Mouse (Mus musculus): ENCODE results near the gene Derl3.
A peak's percentile ranks its signal among the peaks of the same experiment; 100 is the strongest.
"Not testable (repeated sequence)": the region's sequence is repeated elsewhere in the genome, so short reads cannot be mapped to it uniquely, and the experiment has no call there.

The Derl3 gene

GRCm38 (mm10) chr10:75893089-75893750, at the start of gene Derl3:
Gene Derl3 (plus strand): TSS chr10:75893413.
- peak; percentile 94 for DNase-seq (ENCODE audit: low read depth, low spot score)

GRCm38 (mm10) chr10:75843898-75844297, 49.3 kb upstream of the Derl3 start:
- DNase-seq (ENCODE audit: low read depth, low spot score) = not testable (repeated sequence)

DNA sequence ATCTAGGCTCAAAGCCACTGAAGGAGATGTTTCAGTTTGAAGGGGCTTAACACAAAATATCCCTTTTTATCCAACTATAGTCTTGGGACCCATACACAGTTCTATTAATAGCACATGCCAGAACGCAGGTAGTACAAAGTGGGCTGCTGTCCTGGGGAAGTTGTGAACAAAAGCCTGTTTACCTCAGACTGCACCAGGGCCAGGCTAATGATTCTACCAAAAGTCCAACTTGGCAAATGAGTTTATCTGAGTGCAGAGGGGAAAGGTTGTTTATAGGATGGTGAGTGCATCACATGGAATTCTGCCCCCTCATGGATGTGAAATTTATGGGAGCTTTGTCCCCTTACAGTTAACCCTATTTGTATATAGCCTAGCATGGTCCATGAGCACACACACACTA, 48.4 kb upstream of the Derl3 start:
- DNase-seq (ENCODE audit: low read depth, low spot score) = no peak

DNA sequence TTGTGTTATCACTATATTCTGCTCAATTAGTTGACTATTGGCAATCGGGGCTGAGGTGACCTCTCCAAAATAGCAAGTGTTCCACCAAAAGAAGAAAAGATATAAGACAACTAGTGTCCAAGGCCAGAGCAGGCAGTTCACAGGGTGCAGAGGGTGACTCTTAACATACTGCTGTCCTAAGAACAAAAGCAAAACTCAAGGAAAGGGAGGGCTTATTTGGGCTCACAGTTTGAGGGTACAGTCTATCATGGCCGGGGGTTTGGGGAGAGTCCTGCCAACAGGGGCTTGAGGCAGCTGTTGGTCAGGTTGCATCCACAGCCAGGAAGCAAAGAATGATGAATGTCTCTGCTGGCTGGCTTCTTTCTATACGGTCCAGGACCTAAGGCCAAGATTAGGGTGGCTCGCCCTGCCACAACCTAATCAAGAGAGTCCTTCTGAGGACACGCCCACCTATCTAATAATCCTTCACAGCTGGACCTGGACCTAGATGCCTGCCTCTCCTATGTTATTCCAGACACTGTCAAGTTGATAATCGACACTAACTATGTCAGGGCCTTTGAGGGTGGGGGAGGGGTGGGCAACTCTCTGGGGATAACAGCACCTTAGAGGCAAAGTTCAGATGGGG, 47.8 kb upstream of the Derl3 start:
- no peak for DNase-seq (ENCODE audit: low read depth, low spot score)

GRCm38 (mm10) chr10:75848382-75848781, 44.8 kb upstream of the Derl3 start:
- DNase-seq (ENCODE audit: low read depth, low spot score) = no peak

DNA sequence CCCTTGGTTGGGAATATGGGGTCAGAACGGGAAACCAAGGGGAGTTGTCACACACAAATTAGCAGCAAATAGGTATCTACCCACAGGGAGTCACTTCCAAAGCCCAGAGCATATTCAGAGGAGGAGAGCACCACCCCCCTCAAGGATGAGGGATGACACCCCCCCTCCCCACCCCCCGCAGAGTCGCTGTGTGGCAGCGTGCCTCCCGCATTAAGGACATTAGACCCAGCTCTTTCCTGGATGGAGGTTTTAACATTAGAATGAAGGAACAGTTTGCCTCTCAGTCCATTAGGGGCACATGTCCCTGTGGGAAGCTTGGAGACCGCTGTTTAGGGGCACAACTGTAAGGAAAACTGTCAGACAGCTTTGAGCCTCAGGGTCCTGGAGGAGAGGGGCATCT, 42.1 kb upstream of the Derl3 start:
- DNase-seq (ENCODE audit: low read depth, low spot score) = no peak

- no peak for DNase-seq (ENCODE audit: low read depth, low spot score)
These were observed 41.5 kb upstream of the Derl3 start for GRCm38 (mm10) chr10:75851681-75852080.

- no peak for DNase-seq (ENCODE audit: low read depth, low spot score)
These were observed 40.6 kb upstream of the Derl3 start for GRCm38 (mm10) chr10:75852539-75853125.

DNA sequence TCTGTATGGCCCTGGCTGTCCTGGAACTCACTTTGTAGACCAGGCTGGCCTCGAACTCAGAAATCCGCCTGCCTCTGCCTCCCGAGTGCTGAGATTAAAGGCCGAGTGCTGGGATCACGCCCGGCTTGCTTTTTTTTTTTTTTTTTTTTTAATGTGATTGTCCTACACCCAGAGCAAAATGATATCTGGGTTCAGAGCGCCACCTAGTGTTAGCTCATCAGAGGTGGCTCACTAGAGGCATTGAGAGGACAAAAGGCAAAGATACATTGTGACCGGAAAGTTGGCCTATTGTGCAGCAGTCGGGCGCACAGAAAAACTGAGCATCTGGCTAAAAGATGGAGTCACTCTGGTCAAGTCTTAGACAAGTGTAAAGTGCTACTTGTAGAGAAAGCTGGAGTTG, 39.8 kb upstream of the Derl3 start:
- peak; percentile 77 for DNase-seq (ENCODE audit: low read depth, low spot score)

- no peak for DNase-seq (ENCODE audit: low read depth, low spot score)
These were observed 39.1 kb upstream of the Derl3 start for GRCm38 (mm10) chr10:75854096-75854495.

DNA sequence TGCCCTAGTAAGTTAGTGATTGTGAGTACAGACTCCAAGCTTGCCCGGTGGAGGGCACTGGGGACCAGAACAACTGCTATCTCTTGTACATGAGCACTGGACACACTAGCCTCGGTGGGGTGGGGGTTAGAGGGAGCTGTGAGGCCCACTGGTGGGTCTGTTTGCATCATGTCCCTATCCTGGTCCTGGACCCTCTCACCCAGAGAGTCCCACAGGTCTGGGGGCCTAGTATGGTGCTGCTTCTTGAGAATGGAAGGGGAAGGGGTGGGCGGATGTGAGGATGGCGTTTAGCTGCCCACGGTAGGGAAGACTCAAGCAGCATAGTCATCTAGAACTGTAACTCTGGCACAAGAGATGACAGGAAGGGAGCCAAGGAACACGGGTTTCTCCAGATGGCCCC, 38.4 kb upstream of the Derl3 start:
- no peak for DNase-seq (ENCODE audit: low read depth, low spot score)

- DNase-seq (ENCODE audit: low read depth, low spot score) = no peak
These were observed 37.7 kb upstream of the Derl3 start for GRCm38 (mm10) chr10:75855416-75855981.

DNA sequence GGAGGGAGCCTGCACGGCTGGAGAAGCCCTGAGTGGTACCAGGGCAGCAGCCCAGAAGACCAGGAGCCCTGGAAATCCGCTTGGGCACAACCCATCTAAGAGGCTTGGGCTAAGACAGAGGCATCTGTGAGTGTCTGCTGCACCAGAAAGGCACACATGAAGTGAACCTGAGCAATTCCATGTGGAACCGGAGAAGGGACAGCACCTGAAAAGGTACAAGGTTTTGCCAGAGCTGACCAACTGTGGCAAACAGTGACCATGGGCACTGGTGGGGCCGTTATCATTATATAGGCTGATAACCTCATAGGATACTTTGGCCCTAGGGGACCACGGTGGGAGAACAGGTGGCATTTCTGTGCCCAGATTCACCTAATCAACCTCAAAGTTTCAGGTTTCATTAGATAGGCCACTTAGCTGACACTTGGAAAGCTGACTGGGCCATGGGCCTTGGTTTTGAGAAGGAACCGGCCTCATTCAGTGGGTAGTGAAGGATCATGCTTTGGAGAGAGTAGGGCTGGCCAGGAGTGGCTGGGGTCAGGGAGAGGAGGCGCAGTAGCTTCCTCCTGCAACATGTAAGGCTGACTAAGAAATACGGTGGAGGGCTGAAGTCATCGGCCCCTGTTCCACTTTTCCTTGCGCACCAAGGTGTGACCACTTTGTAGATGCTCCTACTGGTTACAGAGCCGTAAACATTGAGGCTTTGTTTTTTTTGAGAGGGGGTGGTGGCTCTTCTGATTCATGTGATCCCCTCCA, 36.9 kb upstream of the Derl3 start:
- no peak for DNase-seq (ENCODE audit: low read depth, low spot score)

GRCm38 (mm10) chr10:75856976-75857375, 36.2 kb upstream of the Derl3 start:
- DNase-seq (ENCODE audit: low read depth, low spot score) = no peak

- DNase-seq (ENCODE audit: low read depth, low spot score) = no peak
These were observed 35.6 kb upstream of the Derl3 start for GRCm38 (mm10) chr10:75857598-75857997.

- DNase-seq (ENCODE audit: low read depth, low spot score) = peak; percentile 50
These were observed 34.0 kb upstream of the Derl3 start for GRCm38 (mm10) chr10:75859107-75859746.

- peak; percentile 92 for DNase-seq (ENCODE audit: low read depth, low spot score)
These were observed 33.3 kb upstream of the Derl3 start, which contains the start of gene Mif for GRCm38 (mm10) chr10:75859786-75860470. Gene Mif (minus strand): TSS chr10:75860240.

DNA sequence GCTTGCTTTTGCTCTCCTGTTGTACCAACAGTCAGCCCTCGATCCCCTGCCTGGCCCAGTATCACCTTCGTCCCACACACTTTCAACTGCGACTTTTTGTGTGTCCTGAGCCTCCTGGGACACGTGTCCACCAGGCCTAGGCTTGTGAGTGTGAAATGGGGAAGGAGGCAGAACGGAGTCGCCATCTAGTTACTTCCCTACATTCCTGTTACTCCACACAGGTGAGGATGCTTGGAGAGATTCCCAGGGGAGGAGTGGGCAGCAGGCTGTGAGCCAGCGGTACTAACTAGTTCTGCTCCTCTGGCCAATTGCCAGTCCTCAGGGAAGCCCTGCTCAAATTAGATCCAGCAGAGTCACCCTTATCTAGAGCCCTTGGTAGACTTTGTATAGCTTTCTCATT, 32.5 kb upstream of the Derl3 start:
- DNase-seq (ENCODE audit: low read depth, low spot score) = no peak

DNA sequence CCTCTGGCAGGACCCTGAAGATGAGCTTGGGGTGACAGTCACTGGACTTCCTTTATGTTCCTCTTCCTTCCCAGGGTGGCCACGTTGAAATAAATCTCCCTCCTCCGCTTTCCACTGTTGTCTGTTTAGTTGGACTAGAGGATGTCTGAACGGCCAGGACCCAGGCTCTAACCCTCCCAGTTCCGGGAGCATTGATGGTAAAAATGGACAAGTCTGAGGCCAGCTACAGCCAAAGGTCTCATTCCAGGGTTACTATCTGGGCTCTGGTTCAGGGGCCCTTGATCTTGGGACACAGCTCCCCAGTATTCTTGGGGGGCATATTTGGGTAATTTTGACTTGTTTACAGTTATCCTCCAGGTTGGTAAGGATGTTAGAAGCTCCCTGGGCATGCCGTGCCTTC, 31.6 kb upstream of the Derl3 start:
- no peak for DNase-seq (ENCODE audit: low read depth, low spot score)

GRCm38 (mm10) chr10:75872025-75872914, 20.9 kb upstream of the Derl3 start:
- DNase-seq (ENCODE audit: low read depth, low spot score) = no peak
